Mouse (Mus musculus): Measurements from ENCODE around the gene Cst12. TPM values are rescaled to one million over a fixed set of nuclear protein-coding genes. Genes with fewer than 3 reads are reported as not detected.
A peak's percentile ranks its signal among the peaks of the same experiment; 100 is the strongest.
"Not testable (repeated sequence)": the region's sequence is repeated elsewhere in the genome, so short reads cannot be mapped to it uniquely, and the experiment has no call there.

The Cst12 gene
- not detected in 2 replicates for polyA plus RNA-seq (2015; fragmentation: Nextera tagmentation; extraction: Ambion mirVana)

- WGBS = 99% methylated on average over 6 of the region's 6 CpGs
- Histone ChIP-seq H3K4me2 (no peak within 1 kb of the TSS), H3K4me3 (no peak within 1 kb of the TSS), H3K9ac (no peak within 1 kb of the TSS), H3K36me3 (no peaks in the 10 kb centered on the region), H3K27me3 (no peaks in the 10 kb centered on the region), H3K9me3 (no peaks in the 10 kb centered on the region), H3K4me1 (replicated peaks) (no peaks in the 10 kb centered on the region), H3K27ac (no peak within 1 kb of the TSS)
- ATAC-seq (ENCODE audit: low FRiP score) = no peak
Measured at GRCm38 (mm10) chr2:148789142-148789541, at the start of gene Cst12. Cst12 (plus strand) TSS chr2:148789361.

GRCm38 (mm10) chr2:148743001-148743400, 46.2 kb upstream of the Cst12 start:
- Histone ChIP-seq H3K4me2 (no peak overlapping the region), H3K9me3 (no peaks in the 10 kb centered on the region), H3K36me3 (no peaks in the 10 kb centered on the region), H3K27me3 (no peaks in the 10 kb centered on the region), H3K4me1 (replicated peaks) (no peaks in the 10 kb centered on the region), H3K27ac (no peak overlapping the region), H3K9ac (no peak overlapping the region), H3K4me3 (no peak overlapping the region)
- 68% methylated on average over 3 of the region's 3 CpGs for WGBS
- ATAC-seq (ENCODE audit: low FRiP score) = no peak

- no peak overlapping the region for H3K4me3 ChIP-seq
- WGBS = 82% methylated on average over 3 of the region's 3 CpGs
- no peaks in the 10 kb centered on the region for H3K4me1 ChIP-seq (replicated peaks)
- H3K27me3 ChIP-seq = no peaks in the 10 kb centered on the region
- H3K9ac ChIP-seq = no peak overlapping the region
- no peaks in the 10 kb centered on the region for H3K9me3 ChIP-seq
- H3K36me3 ChIP-seq = no peaks in the 10 kb centered on the region
- no peak overlapping the region for H3K27ac ChIP-seq
- H3K4me2 ChIP-seq = no peak overlapping the region
- ATAC-seq (ENCODE audit: low FRiP score) = no peak
Measured at GRCm38 (mm10) chr2:148743846-148744407, 45.2 kb upstream of the Cst12 start.

GRCm38 (mm10) chr2:148750058-148750457, 39.1 kb upstream of the Cst12 start, which contains the start of gene Cstl1:
Cstl1 (plus strand) TSS chr2:148750358.
- no peak within 1 kb of the TSS for H3K4me3 ChIP-seq
- H3K4me2 ChIP-seq = no peak within 1 kb of the TSS
- no peak for ATAC-seq (ENCODE audit: low FRiP score)
- H3K27me3 ChIP-seq = 0 out of 2 replicates have a peak, but pooled peaks cover 6% of the 10 kb centered on the region
- no peak within 1 kb of the TSS for H3K9ac ChIP-seq
- 81% methylated on average over 1 of the region's 1 CpGs for whole genome bisulfite sequencing
- H3K27ac ChIP-seq = no peak within 1 kb of the TSS
- H3K36me3 ChIP-seq = no peaks in the 10 kb centered on the region
- no peaks in the 10 kb centered on the region for H3K4me1 ChIP-seq (replicated peaks)
- H3K9me3 ChIP-seq = no peaks in the 10 kb centered on the region

GRCm38 (mm10) chr2:148751893-148752813, 37.0 kb upstream of the Cst12 start:
- no peak overlapping the region for H3K27ac ChIP-seq
- no peaks in the 10 kb centered on the region for H3K9me3 ChIP-seq
- H3K36me3 ChIP-seq = no peaks in the 10 kb centered on the region
- ATAC-seq (ENCODE audit: low FRiP score) = peak; percentile 85
- WGBS = 19% methylated on average over 15 of the region's 15 CpGs
- H3K27me3 ChIP-seq = 0 out of 2 replicates have a peak, but pooled peaks cover 6% of the 10 kb centered on the region
- no peaks in the 10 kb centered on the region for H3K4me1 ChIP-seq (replicated peaks)
- H3K4me3 ChIP-seq = peak overlapping the region; percentile 34
- no peak overlapping the region; the same call in 1 of the 2 replicates for H3K9ac ChIP-seq
- H3K4me2 ChIP-seq = peak overlapping the region; percentile 61

GRCm38 (mm10) chr2:148754310-148754846, 34.8 kb upstream of the Cst12 start:
- 81% methylated on average over 1 of the region's 1 CpGs for WGBS
- Histone ChIP-seq H3K9me3 (no peaks in the 10 kb centered on the region), H3K27ac (no peak overlapping the region), H3K27me3 (0 out of 2 replicates have a peak, but pooled peaks cover 6% of the 10 kb centered on the region), H3K4me2 (no peak overlapping the region), H3K36me3 (no peaks in the 10 kb centered on the region), H3K4me3 (no peak overlapping the region), H3K4me1 (replicated peaks) (no peaks in the 10 kb centered on the region), H3K9ac (no peak overlapping the region)
- no peak for ATAC-seq (ENCODE audit: low FRiP score)

- H3K9me3 ChIP-seq = no peaks in the 10 kb centered on the region
- no peak overlapping the region for H3K4me3 ChIP-seq
- H3K4me1 ChIP-seq (replicated peaks) = no peaks in the 10 kb centered on the region
- H3K27me3 ChIP-seq = no peaks in the 10 kb centered on the region
- ATAC-seq (ENCODE audit: low FRiP score) = no peak
- no peak overlapping the region for H3K27ac ChIP-seq
- no peaks in the 10 kb centered on the region for H3K36me3 ChIP-seq
- 95% methylated on average over 1 of the region's 1 CpGs for WGBS
- H3K4me2 ChIP-seq = no peak overlapping the region
- no peak overlapping the region for H3K9ac ChIP-seq
Measured at GRCm38 (mm10) chr2:148763648-148764388, 25.3 kb upstream of the Cst12 start.

GRCm38 (mm10) chr2:148771397-148771796, 17.8 kb upstream of the Cst12 start, which contains the start of gene Cst11:
Cst11 (minus strand) TSS chr2:148771497.
- H3K4me2 ChIP-seq; H3K9me3 ChIP-seq; H3K27ac ChIP-seq; H3K27me3 ChIP-seq; H3K36me3 ChIP-seq; H3K4me3 ChIP-seq; H3K9ac ChIP-seq; H3K4me1 ChIP-seq (replicated peaks); ATAC-seq (ENCODE audit: low FRiP score): not testable (repeated sequence)
- 80% methylated on average over 4 of the region's 4 CpGs for WGBS

- no peak within 1 kb of the TSS for H3K27ac ChIP-seq
- no peaks in the 10 kb centered on the region for H3K27me3 ChIP-seq
- H3K9me3 ChIP-seq = no peaks in the 10 kb centered on the region
- H3K36me3 ChIP-seq = no peaks in the 10 kb centered on the region
- no peak for ATAC-seq (ENCODE audit: low FRiP score)
- H3K4me2 ChIP-seq = no peak within 1 kb of the TSS
- H3K4me3 ChIP-seq = no peak within 1 kb of the TSS
- H3K4me1 ChIP-seq (replicated peaks) = no peaks in the 10 kb centered on the region
- WGBS = 11% methylated on average over 1 of the region's 1 CpGs
- no peak within 1 kb of the TSS for H3K9ac ChIP-seq
Measured at GRCm38 (mm10) chr2:148781709-148782108, 7.5 kb upstream of the Cst12 start, which contains the start of gene 8030411F24Rik. 8030411F24Rik (plus strand) TSS chr2:148782009.

DNA sequence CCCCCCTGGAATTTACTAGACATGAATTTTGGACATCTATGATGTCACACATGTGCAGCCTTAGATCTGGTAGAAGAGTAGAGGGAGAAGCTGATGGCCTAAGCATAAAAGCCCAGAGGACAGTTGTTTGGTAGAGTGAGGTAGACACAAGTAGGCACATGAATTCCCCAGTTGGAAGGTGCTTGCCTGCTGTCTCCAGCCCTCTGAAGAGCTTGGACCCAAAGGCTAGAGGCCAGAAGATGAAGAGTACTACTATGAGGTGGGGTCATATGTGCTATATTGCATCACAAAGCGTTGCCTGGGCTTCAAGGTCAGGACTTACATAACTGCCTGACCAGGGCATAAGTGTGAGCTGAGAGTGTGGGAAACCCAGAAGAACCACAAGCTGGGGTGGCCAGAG, 9.3 kb downstream of the Cst12 start, which contains the start of gene Cst8:
Cst8 (plus strand) TSS at position 301 of the 400 bp plus-strand sequence.
- Histone ChIP-seq H3K4me3 (no peak within 1 kb of the TSS), H3K4me2 (no peak within 1 kb of the TSS), H3K4me1 (replicated peaks) (no peaks in the 10 kb centered on the region), H3K9me3 (no peaks in the 10 kb centered on the region), H3K36me3 (no peaks in the 10 kb centered on the region), H3K27ac (no peak within 1 kb of the TSS), H3K9ac (no peak within 1 kb of the TSS), H3K27me3 (no peaks in the 10 kb centered on the region)
- 96% methylated on average over 1 of the region's 1 CpGs for WGBS
- no peak for ATAC-seq (ENCODE audit: low FRiP score)

GRCm38 (mm10) chr2:148801491-148801921, 12.3 kb downstream of the Cst12 start:
- H3K36me3 ChIP-seq = no peaks in the 10 kb centered on the region
- no peak overlapping the region for H3K9ac ChIP-seq
- H3K27me3 ChIP-seq = no peaks in the 10 kb centered on the region
- H3K4me2 ChIP-seq = no peak overlapping the region
- no peak for ATAC-seq (ENCODE audit: low FRiP score)
- no peaks in the 10 kb centered on the region for H3K4me1 ChIP-seq (replicated peaks)
- 64% methylated on average over 3 of the region's 3 CpGs for WGBS
- H3K4me3 ChIP-seq = no peak overlapping the region
- no peak overlapping the region for H3K27ac ChIP-seq
- no peaks in the 10 kb centered on the region for H3K9me3 ChIP-seq

GRCm38 (mm10) chr2:148806696-148807095, 17.5 kb downstream of the Cst12 start:
- no peak for ATAC-seq (ENCODE audit: low FRiP score)
- H3K4me3 ChIP-seq = no peak overlapping the region
- H3K36me3 ChIP-seq = no peaks in the 10 kb centered on the region
- WGBS = 81% methylated on average over 6 of the region's 6 CpGs
- no peaks in the 10 kb centered on the region for H3K27me3 ChIP-seq
- H3K9ac ChIP-seq = no peak overlapping the region
- H3K4me1 ChIP-seq (replicated peaks) = no peaks in the 10 kb centered on the region
- H3K4me2 ChIP-seq = no peak overlapping the region
- no peaks in the 10 kb centered on the region for H3K9me3 ChIP-seq
- H3K27ac ChIP-seq = no peak overlapping the region
